ENCODE assay signal across 8 mouse cellular contexts in genomic region chr7:19561765-19562642, GRCm38 (mm10). TPM values are rescaled to one million over a fixed set of nuclear protein-coding genes. Genes with fewer than 3 reads are reported as not detected.
DNase-seq lines count a peak whose midpoint lies in the region.

No protein-coding gene starts in this region.

- H3K27me3 ChIP-seq in megakaryocyte, embryonic 14.5 days (replicated peaks) = no peaks in the 10 kb centered on the region

- peaks cover 60% of the 10 kb centered on the region for H3K36me3 ChIP-seq in megakaryocyte, embryonic 14.5 days (replicated peaks; ENCODE audit: low read length)

- DNase-seq in adrenal gland, adult (ENCODE audit: inconsistent age in 2 of 2, low spot score in 1 of 2) = peak; percentile 90 to 98
- DNase-seq in embryo, embryonic 10 days (ENCODE audit: low spot score) = peak; percentile 96
- peak; percentile 96 for DNase-seq in gastrocnemius, postnatal 10 days
- peak; percentile 97 for DNase-seq in induced T-regulatory cell, adult 2 months (ENCODE audit: low read depth)
- DNase-seq in left cerebral cortex, adult 9 months (ENCODE audit: low spot score in 2 of 2) = peak; percentile 62 to 87
- peak; percentile 85 to 88 for DNase-seq in right cerebral cortex, adult 2 months (ENCODE audit: low spot score in 2 of 2)
- DNase-seq in urinary bladder, postnatal 10 days (ENCODE audit: low spot score) = peak; percentile 67

- peaks cover 3% of the 10 kb centered on the region; the same call in 1 of the 2 replicates for H3K9me3 ChIP-seq in megakaryocyte, embryonic 14.5 days

- peaks cover 79% of the 10 kb centered on the region for H3K4me1 ChIP-seq in megakaryocyte, embryonic 14.5 days

- peak overlapping the region; percentile 98 for H3K4me3 ChIP-seq in megakaryocyte, embryonic 14.5 days (replicated peaks)

RNA-seq across cellular contexts. Expression of gene Ppp1r37, which starts 0.9 kb away (rescaled TPM):
- 10 to 100 TPM; 38.7 to 41.1 TPM for total RNA-seq in gastrocnemius, postnatal 10 days (2021)
- polyA plus RNA-seq in megakaryocyte, embryonic 14.5 days (2012; ENCODE audit: insufficient read depth, low replicate concordance) = 88.1 and 108 TPM in 2 replicates

RNA-seq across cellular contexts. Expression of gene Zfp296, which starts 15.1 kb away (rescaled TPM):
- under 1 TPM; 0.21 to 0.23 TPM for total RNA-seq in gastrocnemius, postnatal 10 days (2021)
- 6.0 and 13.6 TPM in 2 replicates for polyA plus RNA-seq in megakaryocyte, embryonic 14.5 days (2012; ENCODE audit: insufficient read depth, low replicate concordance)

RNA-seq across cellular contexts. Expression of gene Gemin7, which starts 15.4 kb away (rescaled TPM):
- 10 to 100 TPM; 52.0 to 59.8 TPM for total RNA-seq in gastrocnemius, postnatal 10 days (2021)
- polyA plus RNA-seq in megakaryocyte, embryonic 14.5 days (2012; ENCODE audit: insufficient read depth, low replicate concordance) = 30.5 and 69.9 TPM in 2 replicates

RNA-seq across cellular contexts. Expression of gene Clasrp, which starts 42.3 kb away (rescaled TPM):
- 10 to 100 TPM; 15.2 to 23.2 TPM for total RNA-seq in gastrocnemius, postnatal 10 days (2021)
- polyA plus RNA-seq in megakaryocyte, embryonic 14.5 days (2012; ENCODE audit: insufficient read depth, low replicate concordance) = 109 and 265 TPM in 2 replicates

RNA-seq across cellular contexts. Expression of gene Nkpd1, which starts 44.4 kb away (rescaled TPM):
- not detected for total RNA-seq in gastrocnemius, postnatal 10 days (2021)
- polyA plus RNA-seq in megakaryocyte, embryonic 14.5 days (2012; ENCODE audit: insufficient read depth, low replicate concordance) = 1.3 and 2.9 TPM in 2 replicates

Comparison
In these comparisons a context has a peak if more than half of its experiments do, and no peak if none do; other contexts are left out.
1. Peak in every context shown above with its lines: DNase-seq and H3K4me3 ChIP-seq.